Mouse (Mus musculus): Measurements from ENCODE around the gene Gm10775. TPM values are rescaled to one million over a fixed set of nuclear protein-coding genes. Genes with fewer than 3 reads are reported as not detected.

Gene Gm10775
- not detected in 2 replicates for total RNA-seq (2014; rRNA removed; ENCODE audit: low replicate concordance)
- polyA plus RNA-seq (2015; fragmentation: Nextera tagmentation; extraction: Ambion mirVana), result not detected in 2 replicates

DNA sequence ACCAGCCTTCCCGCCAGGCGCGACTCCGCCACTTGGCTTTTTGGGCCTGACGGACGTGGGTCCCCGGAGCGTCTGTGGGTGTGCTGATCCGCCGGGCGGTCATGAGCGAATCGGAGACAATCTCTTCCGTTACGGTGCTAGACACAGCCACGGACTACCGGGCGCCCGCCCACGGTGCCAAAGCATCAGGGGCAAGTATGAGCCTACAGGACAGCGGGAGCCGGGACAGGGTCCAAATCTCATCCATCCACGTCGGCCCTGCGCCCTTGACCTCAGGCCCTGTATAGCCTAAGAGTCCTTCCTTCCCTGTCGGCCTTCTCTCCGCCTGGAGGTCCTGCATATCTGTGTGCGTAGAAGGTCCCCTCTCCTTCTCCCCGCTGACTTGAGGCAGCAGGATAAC lies at the start of gene Gm10775:
Gene Gm10775, plus strand, starts transcription at position 301 of the 400 bp plus-strand sequence.
- TF ChIP-seq CTCF (IDR thresholded peaks at IDR 0.05; ENCODE audit: low read depth) (no peak), EP300 (IDR thresholded peaks at IDR 0.05; ENCODE audit: low read depth) (no peak)
- no peak for DNase-seq (ENCODE audit: low spot score)
- Histone ChIP-seq H3K27ac (ENCODE audit: low read depth) (no peak within 1 kb of the TSS), H3K9ac (replicated peaks; ENCODE audit: low read depth, low read length) (no peak within 1 kb of the TSS), H3K36me3 (replicated peaks; ENCODE audit: control insufficient read depth, insufficient read depth, low read length) (no peaks in the 10 kb centered on the region), H3K27me3 (ENCODE audit: control insufficient read depth, insufficient read depth, low read length) (no peaks in the 10 kb centered on the region), H3K9me3 (replicated peaks; ENCODE audit: control insufficient read depth, low read length) (peaks cover 20% of the 10 kb centered on the region), H3K4me1 (ENCODE audit: control insufficient read depth, insufficient read depth) (no peaks in the 10 kb centered on the region), H3K4me3 (ENCODE audit: low read depth, low read length) (peak within 1 kb of the TSS; percentile 22), H3K4me2 (ENCODE audit: low read depth, low read length) (peak within 1 kb of the TSS; percentile 57)
- ATAC-seq (ENCODE audit: insufficient read depth, low read depth), result no peak
- WGBS, result 35% methylated on average over 27 of the region's 29 CpGs

DNA sequence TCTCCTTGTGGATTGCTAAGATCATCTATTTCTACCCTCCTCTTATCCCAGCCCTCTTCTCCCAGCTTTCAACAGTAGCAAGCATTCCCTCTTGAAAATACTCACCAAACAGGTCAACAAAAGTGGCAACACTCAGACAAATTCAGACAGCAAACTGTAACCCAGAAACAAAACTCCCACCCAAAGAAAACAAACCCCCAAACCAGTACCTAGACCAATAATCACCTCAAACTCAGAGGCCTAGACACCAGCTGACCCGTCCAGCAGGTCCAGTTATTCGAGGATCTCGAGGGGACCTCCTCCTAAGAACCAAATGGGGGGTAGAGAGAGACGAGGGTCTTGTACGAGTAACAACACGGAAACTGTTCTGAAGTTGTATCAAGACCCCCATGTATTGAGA lies 33.4 kb upstream of the Gm10775 start:
- ATAC-seq (ENCODE audit: insufficient read depth, low read depth), result no peak
- TF ChIP-seq CTCF (IDR thresholded peaks at IDR 0.05; ENCODE audit: low read depth) (no peak), EP300 (IDR thresholded peaks at IDR 0.05; ENCODE audit: low read depth) (no peak)
- no peaks in the 10 kb centered on the region for H3K9me3 ChIP-seq (replicated peaks; ENCODE audit: control insufficient read depth, low read length)
- H3K36me3 ChIP-seq (replicated peaks; ENCODE audit: control insufficient read depth, insufficient read depth, low read length), result no peaks in the 10 kb centered on the region
- H3K27ac ChIP-seq (ENCODE audit: low read depth), result no peak overlapping the region
- H3K9ac ChIP-seq (replicated peaks; ENCODE audit: low read depth, low read length), result no peak overlapping the region
- no peak overlapping the region for H3K4me2 ChIP-seq (ENCODE audit: low read depth, low read length)
- no peaks in the 10 kb centered on the region for H3K27me3 ChIP-seq (ENCODE audit: control insufficient read depth, insufficient read depth, low read length)
- WGBS, result 56% methylated on average over 6 of the region's 6 CpGs
- H3K4me1 ChIP-seq (ENCODE audit: control insufficient read depth, insufficient read depth), result no peaks in the 10 kb centered on the region
- no peak overlapping the region for H3K4me3 ChIP-seq (ENCODE audit: low read depth, low read length)
- DNase-seq (ENCODE audit: low spot score), result no peak

DNA sequence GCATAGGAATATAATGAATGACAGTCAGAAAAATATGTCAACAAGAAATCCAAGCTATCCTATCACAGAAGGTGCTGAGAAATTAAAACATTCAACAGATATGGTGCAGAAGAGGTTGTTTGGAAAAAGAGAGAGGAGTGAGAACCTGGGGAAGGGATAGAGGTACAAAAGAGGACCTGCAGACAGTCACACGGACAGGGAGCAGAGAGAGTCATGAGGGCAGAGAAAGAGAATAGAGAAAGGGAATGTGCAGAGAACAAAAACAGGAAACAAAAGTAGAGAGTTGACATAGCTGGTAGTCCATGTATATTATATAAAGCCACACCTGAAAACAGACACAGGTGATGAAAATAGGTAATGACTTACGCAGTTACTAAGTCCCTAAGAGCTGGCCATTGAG lies 32.7 kb upstream of the Gm10775 start:
- 61% methylated on average over 2 of the region's 2 CpGs for WGBS
- Histone ChIP-seq H3K4me1 (ENCODE audit: control insufficient read depth, insufficient read depth) (no peaks in the 10 kb centered on the region), H3K4me3 (ENCODE audit: low read depth, low read length) (no peak overlapping the region), H3K36me3 (replicated peaks; ENCODE audit: control insufficient read depth, insufficient read depth, low read length) (no peaks in the 10 kb centered on the region), H3K27me3 (ENCODE audit: control insufficient read depth, insufficient read depth, low read length) (no peaks in the 10 kb centered on the region), H3K9me3 (replicated peaks; ENCODE audit: control insufficient read depth, low read length) (no peaks in the 10 kb centered on the region), H3K27ac (ENCODE audit: low read depth) (no peak overlapping the region), H3K9ac (replicated peaks; ENCODE audit: low read depth, low read length) (no peak overlapping the region), H3K4me2 (ENCODE audit: low read depth, low read length) (no peak overlapping the region)
- no peak for TF ChIP-seq EP300 (IDR thresholded peaks at IDR 0.05; ENCODE audit: low read depth)
- TF ChIP-seq CTCF (IDR thresholded peaks at IDR 0.05; ENCODE audit: low read depth), result no peak
- ATAC-seq (ENCODE audit: insufficient read depth, low read depth), result no peak
- DNase-seq (ENCODE audit: low spot score), result no peak

DNA sequence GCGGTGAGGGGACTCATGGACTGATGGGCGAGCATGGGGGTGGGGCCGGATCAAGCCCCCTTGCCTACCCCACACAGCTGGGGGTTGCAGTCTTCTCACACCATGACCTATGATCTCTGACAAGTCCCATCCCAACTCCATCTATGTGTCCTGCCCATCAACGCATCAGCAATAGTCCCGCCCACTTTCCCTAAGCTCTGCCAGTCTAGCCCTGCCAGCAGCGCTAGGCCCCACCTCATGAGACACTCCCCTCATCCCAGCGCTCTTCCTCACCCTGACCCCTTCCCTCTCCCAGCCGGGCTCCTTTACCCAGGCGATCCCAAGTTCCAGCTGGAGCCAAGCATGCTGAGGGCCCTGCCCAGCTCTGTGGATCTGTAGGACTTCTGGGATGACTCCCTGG lies 22.1 kb upstream of the Gm10775 start:
- Histone ChIP-seq H3K4me2 (ENCODE audit: low read depth, low read length) (no peak overlapping the region), H3K27ac (ENCODE audit: low read depth) (no peak overlapping the region), H3K4me3 (ENCODE audit: low read depth, low read length) (no peak overlapping the region), H3K27me3 (ENCODE audit: control insufficient read depth, insufficient read depth, low read length) (no peaks in the 10 kb centered on the region), H3K36me3 (replicated peaks; ENCODE audit: control insufficient read depth, insufficient read depth, low read length) (no peaks in the 10 kb centered on the region), H3K4me1 (ENCODE audit: control insufficient read depth, insufficient read depth) (peaks cover 5% of the 10 kb centered on the region), H3K9ac (replicated peaks; ENCODE audit: low read depth, low read length) (no peak overlapping the region), H3K9me3 (replicated peaks; ENCODE audit: control insufficient read depth, low read length) (no peaks in the 10 kb centered on the region)
- WGBS, result 69% methylated on average over 9 of the region's 9 CpGs
- DNase-seq (ENCODE audit: low spot score) (no peak), ATAC-seq (ENCODE audit: insufficient read depth, low read depth) (no peak)
- TF ChIP-seq CTCF (IDR thresholded peaks at IDR 0.05; ENCODE audit: low read depth) (no peak), EP300 (IDR thresholded peaks at IDR 0.05; ENCODE audit: low read depth) (no peak)

DNA sequence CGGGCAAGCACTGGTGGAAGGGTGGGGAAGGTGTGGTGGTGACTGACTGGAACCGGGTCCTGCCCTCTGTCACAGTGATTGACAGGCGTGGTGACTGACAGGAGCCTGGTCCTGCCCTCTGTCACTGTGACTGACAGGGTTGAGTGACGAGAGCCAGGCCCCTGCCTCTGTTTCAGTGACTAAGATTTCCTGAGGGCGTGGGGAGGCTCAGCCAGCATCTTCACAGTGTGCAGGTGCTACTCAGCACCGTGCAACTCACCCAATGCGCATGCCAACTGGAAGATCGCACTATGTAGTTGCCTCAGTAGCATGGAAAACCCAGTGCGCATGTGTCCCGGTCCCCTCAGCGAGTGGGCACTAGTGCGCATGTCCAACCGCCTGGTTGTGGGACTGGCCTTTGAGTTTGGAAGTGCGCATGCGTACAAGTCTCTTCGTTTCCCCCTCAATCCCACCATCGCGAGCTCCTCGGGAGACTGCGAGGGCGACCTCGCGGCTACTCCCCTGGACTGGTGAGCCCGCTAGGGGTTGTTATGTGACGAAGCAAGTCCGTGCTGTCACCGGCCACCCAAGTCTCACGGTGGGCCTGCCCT lies 18.7 kb upstream of the Gm10775 start:
- DNase-seq (ENCODE audit: low spot score) (peak; percentile 96), ATAC-seq (ENCODE audit: insufficient read depth, low read depth) (peak; percentile 91)
- Histone ChIP-seq H3K4me3 (ENCODE audit: low read depth, low read length) (peak overlapping the region; percentile 84), H3K4me2 (ENCODE audit: low read depth, low read length) (peak overlapping the region; percentile 99), H3K27ac (ENCODE audit: low read depth) (peak overlapping the region; percentile 97), H3K4me1 (ENCODE audit: control insufficient read depth, insufficient read depth) (peaks cover 9% of the 10 kb centered on the region), H3K9ac (replicated peaks; ENCODE audit: low read depth, low read length) (peak overlapping the region; percentile 66), H3K36me3 (replicated peaks; ENCODE audit: control insufficient read depth, insufficient read depth, low read length) (no peaks in the 10 kb centered on the region), H3K9me3 (replicated peaks; ENCODE audit: control insufficient read depth, low read length) (no peaks in the 10 kb centered on the region), H3K27me3 (ENCODE audit: control insufficient read depth, insufficient read depth, low read length) (no peaks in the 10 kb centered on the region)
- WGBS, result under 1% methylated on average over 28 of the region's 28 CpGs
- TF ChIP-seq CTCF (IDR thresholded peaks at IDR 0.05; ENCODE audit: low read depth), result no peak
- no peak for TF ChIP-seq EP300 (IDR thresholded peaks at IDR 0.05; ENCODE audit: low read depth)

All from heart, postnatal 0 days (tissue).